Mouse (Mus musculus) layer of hippocampus, adult 8-10 months (tissue): ENCODE data around the gene Chmp2a. TPM values are rescaled to one million over a fixed set of nuclear protein-coding genes. Genes with fewer than 3 reads are reported as not detected.
"Not testable (repeated sequence)": the region's sequence is repeated elsewhere in the genome, so short reads cannot be mapped to it uniquely, and the experiment has no call there.

Source experiments
- DNase-seq, 2 experiments: peaks; one replicate each; pipeline ENCODE4 v3.0.0; 2022; ENCODE audit warnings: low spot score in 2 of 2
- total RNA-seq, 4 experiments: library from RNA; stranded (reverse); gene quantifications; 2 replicates each; pipeline ENCODE4 v1.2.4; 2022

Chmp2a gene
- total RNA-seq, result 100 to 1,000 TPM; 145 to 152 (median 147) TPM

- peak; percentile 98 for DNase-seq
Measured at GRCm38 (mm10) chr7:13034148-13034977, at the start of gene Chmp2a. Gene Chmp2a (minus strand): TSS chr7:13034807.

- no peak for DNase-seq
Measured at GRCm38 (mm10) chr7:13072293-13072692, 37.7 kb upstream of the Chmp2a start.

GRCm38 (mm10) chr7:13063399-13063798, 28.8 kb upstream of the Chmp2a start:
- not testable (repeated sequence) for DNase-seq

GRCm38 (mm10) chr7:13059536-13059935, 24.9 kb upstream of the Chmp2a start:
- DNase-seq, result no peak

- no peak for DNase-seq
Measured at GRCm38 (mm10) chr7:13056913-13057700, 22.5 kb upstream of the Chmp2a start.

- DNase-seq, result peak; percentile 93 to 98
Measured at GRCm38 (mm10) chr7:13054287-13055010, 19.8 kb upstream of the Chmp2a start, which contains the start of gene Mzf1. Gene Mzf1 (minus strand): TSS chr7:13054764.

- DNase-seq, result no peak
Measured at GRCm38 (mm10) chr7:13053961-13054286, 19.3 kb upstream of the Chmp2a start.

- DNase-seq, result no peak
Measured at GRCm38 (mm10) chr7:13053501-13053900, 18.9 kb upstream of the Chmp2a start.

- no peak for DNase-seq
Measured at GRCm38 (mm10) chr7:13053001-13053400, 18.4 kb upstream of the Chmp2a start.

GRCm38 (mm10) chr7:13046084-13046483, 11.5 kb upstream of the Chmp2a start:
- peak in 1 of 2 experiments; percentile 13 for DNase-seq

GRCm38 (mm10) chr7:13044254-13044625, 9.6 kb upstream of the Chmp2a start:
- no peak for DNase-seq

GRCm38 (mm10) chr7:13043445-13044253, 9.0 kb upstream of the Chmp2a start:
- DNase-seq, result no peak

- DNase-seq, result no peak
Measured at GRCm38 (mm10) chr7:13043120-13043444, 8.5 kb upstream of the Chmp2a start.

- DNase-seq, result no peak
Measured at GRCm38 (mm10) chr7:13042511-13042910, 7.9 kb upstream of the Chmp2a start.

GRCm38 (mm10) chr7:13041256-13041655, 6.6 kb upstream of the Chmp2a start:
- no peak for DNase-seq

- DNase-seq, result no peak
Measured at GRCm38 (mm10) chr7:13039181-13039580, 4.6 kb upstream of the Chmp2a start.

GRCm38 (mm10) chr7:13038621-13039169, 4.1 kb upstream of the Chmp2a start:
- DNase-seq, result no peak

GRCm38 (mm10) chr7:13037901-13038555, 3.4 kb upstream of the Chmp2a start, which contains the start of gene Ube2m:
Gene Ube2m (minus strand): TSS chr7:13038275.
- peak; percentile 98 to 99 for DNase-seq

- DNase-seq, result peak in 1 of 2 experiments; percentile 54
Measured at GRCm38 (mm10) chr7:13037366-13037765, 2.8 kb upstream of the Chmp2a start.

GRCm38 (mm10) chr7:13036806-13037205, 2.2 kb upstream of the Chmp2a start:
- no peak for DNase-seq
